Mouse (Mus musculus): ENCODE data around the gene Fmo1.

- no peak for TF ChIP-seq POLR2A (IDR thresholded peaks at IDR 0.05; ENCODE audit: extremely low read depth, insufficient read depth, low read length)
- TF ChIP-seq CTCF (IDR thresholded peaks at IDR 0.05; ENCODE audit: low read depth, low read length): no peak
Observed at GRCm38 (mm10) chr1:162853812-162854482, 12.5 kb downstream of the Fmo1 start.

Data from liver, adult 2 months (tissue).